Mouse (Mus musculus) neural tube, embryonic 11.5 days (tissue): ENCODE measurements around the gene Styk1. TPM values are rescaled to one million over a fixed set of nuclear protein-coding genes. Genes with fewer than 3 reads are reported as not detected.
A peak's percentile ranks its signal among the peaks of the same experiment; 100 is the strongest.

ENCODE experiments used
- ATAC-seq: fragments of 200-750 bp; cut with Nextera tagmentation; 2 replicates; pipeline ENCODE4 v1.8.0; 2017; ENCODE audit warnings: moderate number of reproducible peaks, mild to moderate bottlenecking, moderate TSS enrichment, moderate library complexity; ENCODE audit not compliant: insufficient read depth, low FRiP score, low TSS enrichment
- DNase-seq: peaks from one replicate; pipeline ENCODE4 v3.0.0-alpha.2; 2015; ENCODE audit warnings: low spot score
- H3K27ac ChIP-seq: fragments of 300-500 bp; sonication (generic); 2 replicates; pipeline ENCODE4 v1.5.1; 2014; ENCODE audit warnings: low read depth, mild to moderate bottlenecking, low read length
- H3K27me3 ChIP-seq: fragments of 300-500 bp; sonication (generic); 2 replicates; pipeline ENCODE4 v1.6.1; 2014; ENCODE audit warnings: mild to moderate bottlenecking, low read length, mixed read lengths; ENCODE audit not compliant: control insufficient read depth, insufficient read depth
- H3K36me3 ChIP-seq: fragments of 300-500 bp; sonication (generic); 2 replicates; pipeline ENCODE4 v1.6.1; 2014; ENCODE audit warnings: mild to moderate bottlenecking, low read length, moderate library complexity, mixed read lengths; ENCODE audit not compliant: control insufficient read depth, insufficient read depth
- H3K4me1 ChIP-seq: fragments of 300-500 bp; sonication (generic); 2 replicates; pipeline ENCODE4 v1.6.1; 2014; ENCODE audit warnings: low read length, mixed read lengths; ENCODE audit not compliant: control insufficient read depth, insufficient read depth
- H3K4me2 ChIP-seq: fragments of 300-500 bp; sonication (generic); 2 replicates; pipeline ENCODE4 v1.6.1; 2014; ENCODE audit warnings: low read depth, mild to moderate bottlenecking, moderate library complexity
- H3K4me3 ChIP-seq: fragments of 300-500 bp; sonication (generic); 2 replicates; pipeline ENCODE4 v1.5.1; 2014; ENCODE audit warnings: low read depth, low read length
- H3K9ac ChIP-seq: fragments of 300-500 bp; sonication (generic); 2 replicates; pipeline ENCODE4 v1.6.1; 2014; ENCODE audit warnings: mild to moderate bottlenecking, low read length
- H3K9me3 ChIP-seq: fragments of 300-500 bp; sonication (generic); 2 replicates; pipeline ENCODE4 v1.6.1; 2016; ENCODE audit warnings: low read length; ENCODE audit not compliant: control insufficient read depth
- WGBS: fragments of 180-500 bp; shearing (Covaris S2); extraction: QIAGEN DNeasy Blood & Tissue Kit; methylation state at CpG from one replicate; pipeline ENCODE4 v1.1.7; 2014; 5-methylcytosine and 5-hydroxymethylcytosine counted together
- polyA plus RNA-seq: library from polyadenylated mRNA; unstranded; fragments of >200 nt; fragmentation: Nextera tagmentation; extraction: Ambion mirVana; gene quantifications from 2 replicates; pipeline ENCODE4 v1.2.1, GENCODE M21; 2014

The Styk1 gene
- polyA plus RNA-seq, 1 experiment from 2014 or later, result 2.1 TPM

- ATAC-seq, result no peak
- 45% methylated on average over 9 of the region's 9 CpGs for WGBS
- Histone ChIP-seq H3K9ac (no peak overlapping the region), H3K27me3 (no peaks in the 10 kb centered on the region), H3K4me3 (peak overlapping the region; percentile 85), H3K4me1 (peaks cover 5% of the 10 kb centered on the region; the same call in 1 of the 2 replicates), H3K9me3 (no peaks in the 10 kb centered on the region), H3K36me3 (no peaks in the 10 kb centered on the region; the same call in 1 of the 2 replicates), H3K27ac (no peak overlapping the region), H3K4me2 (peak overlapping the region; percentile 91)
- no peak for DNase-seq
Observed at GRCm38 (mm10) chr6:131386416-131387019, 33.1 kb upstream of the Styk1 start.

DNA sequence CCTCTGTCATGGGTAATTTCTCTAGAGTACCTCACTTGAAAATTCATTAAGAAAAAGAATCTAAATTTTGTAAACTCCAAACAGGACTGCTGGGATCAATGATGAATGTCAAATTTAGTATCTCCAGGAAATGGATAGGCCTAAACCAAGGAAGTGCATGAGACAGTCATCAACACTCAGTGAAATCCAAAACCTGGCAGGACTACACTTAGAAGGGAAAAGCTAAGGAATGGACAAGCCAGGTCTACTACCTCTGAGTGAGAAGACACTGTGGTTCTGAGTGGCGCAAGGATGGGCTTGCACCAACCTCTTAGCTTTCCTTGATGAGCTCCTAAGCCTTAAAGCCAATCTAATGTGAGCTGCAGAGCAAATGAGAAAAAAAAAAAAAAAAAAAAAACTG is 32.1 kb upstream of the Styk1 start:
- WGBS, result 86% methylated on average over 1 of the region's 1 CpGs
- Histone ChIP-seq H3K4me1 (peaks cover 5% of the 10 kb centered on the region; the same call in 1 of the 2 replicates), H3K36me3 (no peaks in the 10 kb centered on the region; the same call in 1 of the 2 replicates), H3K4me3 (no peak overlapping the region), H3K4me2 (no peak overlapping the region), H3K9ac (no peak overlapping the region), H3K9me3 (no peaks in the 10 kb centered on the region), H3K27me3 (no peaks in the 10 kb centered on the region), H3K27ac (no peak overlapping the region)
- no peak for DNase-seq
- no peak for ATAC-seq

- Histone ChIP-seq H3K4me3 (no peak overlapping the region), H3K9ac (no peak overlapping the region), H3K36me3 (no peaks in the 10 kb centered on the region; the same call in 1 of the 2 replicates), H3K9me3 (no peaks in the 10 kb centered on the region), H3K27ac (no peak overlapping the region), H3K4me2 (no peak overlapping the region), H3K4me1 (peaks cover 5% of the 10 kb centered on the region; the same call in 1 of the 2 replicates), H3K27me3 (no peaks in the 10 kb centered on the region)
- ATAC-seq (no peak), DNase-seq (no peak)
- 36% methylated on average over 6 of the region's 6 CpGs for WGBS
Observed at GRCm38 (mm10) chr6:131383713-131384330, 30.4 kb upstream of the Styk1 start.

- no peak overlapping the region for H3K27ac ChIP-seq
- H3K27me3 ChIP-seq, result no peaks in the 10 kb centered on the region
- H3K4me1 ChIP-seq, result peaks cover 5% of the 10 kb centered on the region; the same call in 1 of the 2 replicates
- WGBS, result 80% methylated on average over 3 of the region's 3 CpGs
- H3K9me3 ChIP-seq, result no peaks in the 10 kb centered on the region
- H3K4me3 ChIP-seq, result no peak overlapping the region
- no peak overlapping the region for H3K9ac ChIP-seq
- no peaks in the 10 kb centered on the region; the same call in 1 of the 2 replicates for H3K36me3 ChIP-seq
- no peak overlapping the region for H3K4me2 ChIP-seq
- no peak for DNase-seq
- ATAC-seq, result no peak
Observed at GRCm38 (mm10) chr6:131382984-131383337, 29.6 kb upstream of the Styk1 start.

DNA sequence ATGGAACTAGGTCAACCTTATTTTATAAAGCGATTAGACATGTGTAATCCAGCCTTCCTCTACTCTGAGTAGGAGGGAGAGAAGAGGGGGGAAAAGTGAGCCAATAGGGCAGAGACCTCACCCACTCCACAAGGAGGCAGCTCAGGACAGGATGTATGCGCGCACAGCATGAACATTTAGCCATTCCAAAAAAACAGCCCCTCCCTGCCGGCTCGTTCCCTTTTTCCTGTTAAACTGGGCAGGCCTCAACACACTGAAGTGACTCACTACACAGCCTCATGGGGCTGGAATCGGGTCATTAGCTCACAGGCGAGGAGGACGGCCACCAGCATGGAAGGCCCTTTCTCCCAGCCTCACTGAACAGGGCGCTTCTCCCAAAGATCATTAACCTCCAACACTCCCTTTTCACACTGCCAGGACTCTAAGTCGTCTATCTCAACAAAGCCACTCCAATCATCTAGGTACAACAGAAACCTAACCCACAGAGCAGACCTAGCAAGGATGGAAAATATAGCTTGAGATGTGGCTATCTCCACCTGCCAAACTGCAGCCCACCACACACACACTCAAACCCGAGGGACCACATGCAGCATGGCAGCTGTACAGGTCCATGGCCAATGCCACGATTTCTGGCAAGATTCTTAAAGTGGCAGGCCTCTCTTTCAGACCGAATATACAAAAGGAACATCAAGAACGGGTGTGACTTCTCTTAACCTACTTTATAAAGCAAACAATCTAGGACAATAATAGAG is 29.0 kb upstream of the Styk1 start:
- peaks cover 5% of the 10 kb centered on the region; the same call in 1 of the 2 replicates for H3K4me1 ChIP-seq
- DNase-seq (no peak), ATAC-seq (no peak; the same call in 1 of the 2 replicates)
- H3K4me3 ChIP-seq, result no peak overlapping the region
- H3K4me2 ChIP-seq, result no peak overlapping the region
- H3K36me3 ChIP-seq, result no peaks in the 10 kb centered on the region; the same call in 1 of the 2 replicates
- WGBS, result 53% methylated on average over 14 of the region's 14 CpGs
- H3K27ac ChIP-seq, result no peak overlapping the region
- H3K9ac ChIP-seq, result no peak overlapping the region
- no peaks in the 10 kb centered on the region for H3K27me3 ChIP-seq
- no peaks in the 10 kb centered on the region for H3K9me3 ChIP-seq

DNA sequence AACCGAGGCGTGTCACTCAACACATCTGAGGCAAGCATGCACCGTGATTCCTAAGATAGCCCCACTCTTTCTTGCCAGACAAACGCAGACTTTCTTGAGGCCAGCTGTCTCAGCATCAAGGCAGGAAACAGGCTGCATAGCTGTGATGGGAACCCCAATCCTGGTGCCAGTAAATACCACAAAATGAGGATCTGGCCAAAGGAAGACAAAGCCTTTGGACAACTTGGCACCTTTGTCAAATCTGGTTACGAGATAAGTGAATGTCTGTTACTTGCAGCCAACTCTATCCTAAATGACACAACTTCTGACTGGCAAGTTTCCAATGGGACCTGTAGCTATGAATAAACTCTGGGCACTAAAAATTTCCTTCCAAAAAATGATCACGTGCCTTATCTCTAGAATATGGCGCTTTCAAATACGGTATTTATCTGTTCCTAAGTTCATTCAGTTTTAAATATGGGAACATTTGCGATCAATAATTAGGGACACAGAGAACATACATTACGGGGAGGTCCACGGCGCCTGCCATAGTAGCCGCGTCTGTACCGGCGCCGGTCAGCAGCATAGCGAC is 25.5 kb upstream of the Styk1 start:
- no peak for DNase-seq
- Histone ChIP-seq H3K4me3 (no peak overlapping the region), H3K9me3 (no peaks in the 10 kb centered on the region), H3K9ac (no peak overlapping the region), H3K27me3 (no peaks in the 10 kb centered on the region), H3K4me1 (no peaks in the 10 kb centered on the region), H3K27ac (no peak overlapping the region), H3K4me2 (no peak overlapping the region), H3K36me3 (peaks cover 2% of the 10 kb centered on the region; the same call in 1 of the 2 replicates)
- ATAC-seq, result no peak
- WGBS, result 95% methylated on average over 18 of the region's 18 CpGs

- no peak overlapping the region for H3K4me2 ChIP-seq
- DNase-seq, result no peak
- H3K9me3 ChIP-seq, result no peaks in the 10 kb centered on the region
- 95% methylated on average over 5 of the region's 5 CpGs for WGBS
- no peak overlapping the region for H3K9ac ChIP-seq
- H3K4me3 ChIP-seq, result no peak overlapping the region
- no peak for ATAC-seq
- H3K27ac ChIP-seq, result no peak overlapping the region
- H3K27me3 ChIP-seq, result no peaks in the 10 kb centered on the region
- H3K36me3 ChIP-seq, result peaks cover 2% of the 10 kb centered on the region
- no peaks in the 10 kb centered on the region for H3K4me1 ChIP-seq
Observed at GRCm38 (mm10) chr6:131377378-131377777, 24.0 kb upstream of the Styk1 start.

- Histone ChIP-seq H3K36me3 (peaks cover 2% of the 10 kb centered on the region; the same call in 1 of the 2 replicates), H3K4me3 (no peak overlapping the region), H3K27ac (no peak overlapping the region), H3K4me2 (no peak overlapping the region), H3K27me3 (no peaks in the 10 kb centered on the region), H3K4me1 (no peaks in the 10 kb centered on the region), H3K9ac (no peak overlapping the region), H3K9me3 (no peaks in the 10 kb centered on the region)
- DNase-seq, result no peak
- WGBS, result 91% methylated on average over 13 of the region's 13 CpGs
- ATAC-seq, result no peak
Observed at GRCm38 (mm10) chr6:131374594-131375340, 21.4 kb upstream of the Styk1 start.
